Mouse (Mus musculus): ENCODE measurements at regions not wholly inside any gene's neighbourhood (a gene's known extent, or its start where the extent isn't known, plus 50 kb on each side); places are given as distances from the start of the nearest gene placed in this dataset.
A peak's percentile ranks its signal among the peaks of the same experiment; 100 is the strongest.
"Not testable (repeated sequence)": the region's sequence is repeated elsewhere in the genome, so short reads cannot be mapped to it uniquely, and the experiment has no call there.

- Histone ChIP-seq H3K9me3 (no peaks in the 10 kb centered on the region), H3K4me3 (no peak overlapping the region), H3K9ac (no peak overlapping the region), H3K27ac (no peak overlapping the region), H3K27me3 (replicated peaks) (no peaks in the 10 kb centered on the region), H3K4me2 (no peak overlapping the region), H3K4me1 (no peaks in the 10 kb centered on the region), H3K36me3 (replicated peaks) (no peaks in the 10 kb centered on the region)
- WGBS: 95% methylated on average over 8 of the region's 8 CpGs
- no peak for ATAC-seq (replicated peaks)
These were observed 198.7 kb downstream of the Snx19 start for GRCm38 (mm10) chr9:30625635-30626034.

GRCm38 (mm10) chr9:30625090-30625489, 198.2 kb downstream of the Snx19 start:
- no peak for ATAC-seq (replicated peaks)
- Histone ChIP-seq H3K27ac (no peak overlapping the region), H3K4me3 (no peak overlapping the region), H3K4me2 (no peak overlapping the region), H3K9me3 (no peaks in the 10 kb centered on the region), H3K9ac (no peak overlapping the region), H3K36me3 (replicated peaks) (no peaks in the 10 kb centered on the region), H3K4me1 (no peaks in the 10 kb centered on the region), H3K27me3 (replicated peaks) (no peaks in the 10 kb centered on the region)
- 83% methylated on average over 3 of the region's 3 CpGs for WGBS

GRCm38 (mm10) chr9:30624481-30624880, 197.6 kb downstream of the Snx19 start:
- 79% methylated on average over 5 of the region's 5 CpGs for whole genome bisulfite sequencing
- H3K4me1 ChIP-seq: 0 out of 2 replicates have a peak, but pooled peaks cover 1% of the 10 kb centered on the region
- no peaks in the 10 kb centered on the region for H3K36me3 ChIP-seq (replicated peaks)
- no peaks in the 10 kb centered on the region for H3K9me3 ChIP-seq
- H3K9ac ChIP-seq: no peak overlapping the region
- no peak overlapping the region for H3K27ac ChIP-seq
- H3K4me3 ChIP-seq: no peak overlapping the region
- no peak overlapping the region for H3K4me2 ChIP-seq
- no peak for ATAC-seq (replicated peaks)
- H3K27me3 ChIP-seq (replicated peaks): no peaks in the 10 kb centered on the region

GRCm38 (mm10) chr9:30619325-30619724, 192.4 kb downstream of the Snx19 start:
- H3K9me3 ChIP-seq: no peaks in the 10 kb centered on the region
- no peaks in the 10 kb centered on the region for H3K27me3 ChIP-seq (replicated peaks)
- ATAC-seq (replicated peaks): no peak
- no peak overlapping the region for H3K4me3 ChIP-seq
- 76% methylated on average over 2 of the region's 2 CpGs for WGBS
- H3K4me2 ChIP-seq: no peak overlapping the region
- no peaks in the 10 kb centered on the region for H3K36me3 ChIP-seq (replicated peaks)
- H3K27ac ChIP-seq: no peak overlapping the region
- H3K9ac ChIP-seq: no peak overlapping the region
- peaks cover 4% of the 10 kb centered on the region; the same call in 1 of the 2 replicates for H3K4me1 ChIP-seq

GRCm38 (mm10) chr9:30618181-30618580, 191.3 kb downstream of the Snx19 start:
- Histone ChIP-seq H3K4me2 (no peak overlapping the region), H3K4me3 (no peak overlapping the region), H3K4me1 (peaks cover 8% of the 10 kb centered on the region; the same call in 1 of the 2 replicates), H3K36me3 (replicated peaks) (no peaks in the 10 kb centered on the region), H3K9me3 (no peaks in the 10 kb centered on the region), H3K27ac (0 out of 2 replicates have a peak overlapping the region, but pooled peaks have one; percentile 2), H3K9ac (no peak overlapping the region), H3K27me3 (replicated peaks) (no peaks in the 10 kb centered on the region)
- WGBS: 78% methylated on average over 2 of the region's 2 CpGs
- no peak for ATAC-seq (replicated peaks)

GRCm38 (mm10) chr9:30613715-30614114, 186.8 kb downstream of the Snx19 start:
- no peaks in the 10 kb centered on the region for H3K36me3 ChIP-seq (replicated peaks)
- H3K9me3 ChIP-seq: no peaks in the 10 kb centered on the region
- H3K4me2 ChIP-seq: no peak overlapping the region
- no peak overlapping the region for H3K4me3 ChIP-seq
- WGBS: 41% methylated on average over 6 of the region's 6 CpGs
- no peak overlapping the region for H3K9ac ChIP-seq
- H3K27ac ChIP-seq: no peak overlapping the region
- 0 out of 2 replicates have a peak, but pooled peaks cover 4% of the 10 kb centered on the region for H3K4me1 ChIP-seq
- ATAC-seq (replicated peaks): peak; percentile 63; the same call in 1 of the 2 replicates
- H3K27me3 ChIP-seq (replicated peaks): no peaks in the 10 kb centered on the region

- H3K9me3 ChIP-seq: no peaks in the 10 kb centered on the region
- WGBS: 87% methylated on average over 5 of the region's 5 CpGs
- no peaks in the 10 kb centered on the region for H3K27me3 ChIP-seq (replicated peaks)
- H3K27ac ChIP-seq: no peak overlapping the region
- no peaks in the 10 kb centered on the region for H3K36me3 ChIP-seq (replicated peaks)
- H3K4me1 ChIP-seq: 0 out of 2 replicates have a peak, but pooled peaks cover 4% of the 10 kb centered on the region
- no peak overlapping the region for H3K4me2 ChIP-seq
- ATAC-seq (replicated peaks): no peak
- no peak overlapping the region for H3K4me3 ChIP-seq
- H3K9ac ChIP-seq: no peak overlapping the region
These were observed 186.2 kb downstream of the Snx19 start for GRCm38 (mm10) chr9:30613003-30613552.

- no peak overlapping the region for H3K27ac ChIP-seq
- no peak overlapping the region for H3K9ac ChIP-seq
- H3K4me3 ChIP-seq: no peak overlapping the region
- no peak overlapping the region for H3K4me2 ChIP-seq
- ATAC-seq (replicated peaks): no peak
- no peaks in the 10 kb centered on the region for H3K27me3 ChIP-seq (replicated peaks)
- 79% methylated on average over 7 of the region's 7 CpGs for WGBS
- H3K36me3 ChIP-seq (replicated peaks): no peaks in the 10 kb centered on the region
- H3K9me3 ChIP-seq: no peaks in the 10 kb centered on the region
- H3K4me1 ChIP-seq: 0 out of 2 replicates have a peak, but pooled peaks cover 4% of the 10 kb centered on the region
These were observed 183.4 kb downstream of the Snx19 start for GRCm38 (mm10) chr9:30610328-30610727.

GRCm38 (mm10) chr9:30599756-30600155, 172.8 kb downstream of the Snx19 start:
- no peaks in the 10 kb centered on the region for H3K36me3 ChIP-seq (replicated peaks)
- ATAC-seq (replicated peaks): no peak
- no peak overlapping the region for H3K4me3 ChIP-seq
- no peaks in the 10 kb centered on the region for H3K9me3 ChIP-seq
- H3K4me2 ChIP-seq: no peak overlapping the region
- H3K4me1 ChIP-seq: no peaks in the 10 kb centered on the region
- no peak overlapping the region for H3K9ac ChIP-seq
- no peaks in the 10 kb centered on the region for H3K27me3 ChIP-seq (replicated peaks)
- WGBS: 79% methylated on average over 7 of the region's 7 CpGs
- H3K27ac ChIP-seq: no peak overlapping the region

- no peak overlapping the region for H3K4me3 ChIP-seq
- no peak overlapping the region for H3K27ac ChIP-seq
- no peak for ATAC-seq (replicated peaks)
- H3K9ac ChIP-seq: no peak overlapping the region
- no peak overlapping the region for H3K4me2 ChIP-seq
- WGBS: 32% methylated on average over 4 of the region's 4 CpGs
- no peaks in the 10 kb centered on the region for H3K27me3 ChIP-seq (replicated peaks)
- H3K36me3 ChIP-seq (replicated peaks): no peaks in the 10 kb centered on the region
- H3K9me3 ChIP-seq: no peaks in the 10 kb centered on the region
- H3K4me1 ChIP-seq: no peaks in the 10 kb centered on the region
These were observed 170.8 kb downstream of the Snx19 start for GRCm38 (mm10) chr9:30597691-30598090.

- not testable (repeated sequence) for H3K27me3 ChIP-seq (replicated peaks); H3K36me3 ChIP-seq (replicated peaks); H3K4me2 ChIP-seq; H3K4me1 ChIP-seq; H3K4me3 ChIP-seq; H3K27ac ChIP-seq; H3K9ac ChIP-seq; H3K9me3 ChIP-seq; ATAC-seq (replicated peaks)
- 81% methylated on average over 6 of the region's 6 CpGs for WGBS
These were observed 170.2 kb downstream of the Snx19 start for GRCm38 (mm10) chr9:30597092-30597491.

GRCm38 (mm10) chr9:30592601-30593000, 165.7 kb downstream of the Snx19 start:
- H3K36me3 ChIP-seq (replicated peaks): no peaks in the 10 kb centered on the region
- no peak for ATAC-seq (replicated peaks)
- 94% methylated on average over 2 of the region's 2 CpGs for whole genome bisulfite sequencing

GRCm38 (mm10) chr9:30591246-30591645, 164.3 kb downstream of the Snx19 start:
- no peak for ATAC-seq (replicated peaks)
- no peaks in the 10 kb centered on the region for H3K27me3 ChIP-seq (replicated peaks)
- H3K27ac ChIP-seq: no peak overlapping the region
- no peaks in the 10 kb centered on the region for H3K36me3 ChIP-seq (replicated peaks)
- H3K9ac ChIP-seq: no peak overlapping the region
- H3K4me2 ChIP-seq: no peak overlapping the region
- H3K4me3 ChIP-seq: no peak overlapping the region
- H3K4me1 ChIP-seq: no peaks in the 10 kb centered on the region
- whole genome bisulfite sequencing: 85% methylated on average over 5 of the region's 5 CpGs
- H3K9me3 ChIP-seq: no peaks in the 10 kb centered on the region

More at GRCm38 (mm10) chr9:30592601-30593000, 165.7 kb downstream of the Snx19 start:
- Histone ChIP-seq H3K9me3 (no peaks in the 10 kb centered on the region), H3K4me2 (no peak overlapping the region), H3K27me3 (replicated peaks) (no peaks in the 10 kb centered on the region), H3K4me1 (no peaks in the 10 kb centered on the region), H3K27ac (no peak overlapping the region), H3K9ac (no peak overlapping the region), H3K4me3 (no peak overlapping the region)
